Mouse (Mus musculus): ENCODE data around the gene Psmb3. TPM values are rescaled to one million over a fixed set of nuclear protein-coding genes. Genes with fewer than 3 reads are reported as not detected.

Psmb3 gene
- polyA plus RNA-seq, 1 experiment from 2014 or later = 474 TPM

DNA sequence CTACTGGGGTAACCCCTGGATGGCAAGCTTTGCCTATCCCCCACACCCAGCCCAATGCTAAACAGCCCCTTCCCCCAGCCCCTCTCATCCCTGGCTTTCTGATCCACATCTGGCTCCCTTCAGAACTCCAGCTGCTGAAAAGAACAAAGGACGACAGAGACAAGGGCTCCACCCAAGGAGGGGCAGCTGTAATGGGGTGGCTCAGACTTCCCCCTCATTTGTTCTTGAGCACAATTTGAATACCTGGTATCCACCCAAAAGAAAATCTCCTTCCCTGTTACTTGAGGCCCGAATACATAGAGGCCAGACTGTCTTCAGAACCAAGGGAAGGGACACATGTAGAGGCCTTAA lies 32.0 kb upstream of the Psmb3 start:
- Histone ChIP-seq H3K9me3 (ENCODE audit: control insufficient read depth, low read length) (no peaks in the 10 kb centered on the region), H3K9ac (ENCODE audit: low read depth, low read length) (0 out of 2 replicates have a peak overlapping the region, but pooled peaks have one; percentile 19), H3K4me3 (ENCODE audit: low read depth, low read length) (no peak overlapping the region), H3K4me2 (ENCODE audit: low read depth, low read length) (no peak overlapping the region), H3K27me3 (replicated peaks; ENCODE audit: control insufficient read depth, insufficient read depth, low read length) (no peaks in the 10 kb centered on the region), H3K36me3 (ENCODE audit: control insufficient read depth, insufficient read depth, low read length) (peaks cover 92% of the 10 kb centered on the region), H3K4me1 (ENCODE audit: control insufficient read depth, insufficient read depth, low read length) (no peaks in the 10 kb centered on the region), H3K27ac (replicated peaks; ENCODE audit: low read depth, low read length) (peak overlapping the region; percentile 52)
- ATAC-seq (ENCODE audit: low read depth) = no peak
- WGBS = 47% methylated on average over 2 of the region's 2 CpGs
- peak; percentile 26 for DNase-seq (ENCODE audit: low spot score)

GRCm38 (mm10) chr11:97673148-97673547 lies 30.1 kb upstream of the Psmb3 start:
- H3K9ac ChIP-seq (ENCODE audit: low read depth, low read length) = no peak overlapping the region
- no peak overlapping the region for H3K4me2 ChIP-seq (ENCODE audit: low read depth, low read length)
- no peaks in the 10 kb centered on the region for H3K4me1 ChIP-seq (ENCODE audit: control insufficient read depth, insufficient read depth, low read length)
- H3K4me3 ChIP-seq (ENCODE audit: low read depth, low read length) = no peak overlapping the region
- ATAC-seq (ENCODE audit: low read depth) (no peak), DNase-seq (ENCODE audit: low spot score) (no peak)
- no peaks in the 10 kb centered on the region for H3K27me3 ChIP-seq (replicated peaks; ENCODE audit: control insufficient read depth, insufficient read depth, low read length)
- peaks cover 94% of the 10 kb centered on the region for H3K36me3 ChIP-seq (ENCODE audit: control insufficient read depth, insufficient read depth, low read length)
- H3K27ac ChIP-seq (replicated peaks; ENCODE audit: low read depth, low read length) = no peak overlapping the region
- no peaks in the 10 kb centered on the region for H3K9me3 ChIP-seq (ENCODE audit: control insufficient read depth, low read length)
- 86% methylated on average over 11 of the region's 11 CpGs for WGBS

GRCm38 (mm10) chr11:97676050-97676754 lies 27.0 kb upstream of the Psmb3 start:
- Histone ChIP-seq H3K9ac (ENCODE audit: low read depth, low read length) (no peak overlapping the region), H3K4me2 (ENCODE audit: low read depth, low read length) (no peak overlapping the region), H3K27ac (replicated peaks; ENCODE audit: low read depth, low read length) (no peak overlapping the region), H3K27me3 (replicated peaks; ENCODE audit: control insufficient read depth, insufficient read depth, low read length) (no peaks in the 10 kb centered on the region), H3K4me1 (ENCODE audit: control insufficient read depth, insufficient read depth, low read length) (no peaks in the 10 kb centered on the region), H3K9me3 (ENCODE audit: control insufficient read depth, low read length) (no peaks in the 10 kb centered on the region), H3K36me3 (ENCODE audit: control insufficient read depth, insufficient read depth, low read length) (peaks cover 92% of the 10 kb centered on the region), H3K4me3 (ENCODE audit: low read depth, low read length) (no peak overlapping the region)
- DNase-seq (ENCODE audit: low spot score) (no peak), ATAC-seq (ENCODE audit: low read depth) (peak; percentile 17; the same call in 1 of the 2 replicates)
- WGBS = 82% methylated on average over 11 of the region's 15 CpGs

DNA sequence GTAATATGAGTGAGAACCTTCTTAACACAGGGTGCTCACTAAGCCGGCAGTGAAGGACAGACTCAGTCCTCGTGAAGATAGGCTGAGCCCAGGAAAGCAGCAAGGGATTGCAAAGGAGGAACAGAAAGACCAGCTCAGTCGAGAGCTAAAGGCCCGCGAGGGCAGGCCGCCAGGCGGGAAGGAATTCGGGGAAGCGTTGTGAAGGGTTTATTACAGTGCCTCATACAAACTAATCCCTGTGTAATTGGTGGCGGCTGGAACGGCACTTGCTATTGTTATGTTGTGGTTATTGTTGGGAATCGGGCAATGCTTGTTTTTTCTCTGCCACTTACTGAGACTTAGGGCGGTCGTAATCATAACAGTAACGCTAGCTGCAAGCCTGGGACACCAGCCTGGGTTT lies 25.8 kb upstream of the Psmb3 start:
- DNase-seq (ENCODE audit: low spot score) = peak; percentile 65
- ATAC-seq (ENCODE audit: low read depth) = no peak
- 49% methylated on average over 15 of the region's 15 CpGs for WGBS
- Histone ChIP-seq H3K4me3 (ENCODE audit: low read depth, low read length) (no peak overlapping the region), H3K4me1 (ENCODE audit: control insufficient read depth, insufficient read depth, low read length) (no peaks in the 10 kb centered on the region), H3K27ac (replicated peaks; ENCODE audit: low read depth, low read length) (no peak overlapping the region), H3K4me2 (ENCODE audit: low read depth, low read length) (no peak overlapping the region), H3K9ac (ENCODE audit: low read depth, low read length) (no peak overlapping the region), H3K9me3 (ENCODE audit: control insufficient read depth, low read length) (no peaks in the 10 kb centered on the region), H3K36me3 (ENCODE audit: control insufficient read depth, insufficient read depth, low read length) (peaks cover 95% of the 10 kb centered on the region), H3K27me3 (replicated peaks; ENCODE audit: control insufficient read depth, insufficient read depth, low read length) (no peaks in the 10 kb centered on the region)

DNA sequence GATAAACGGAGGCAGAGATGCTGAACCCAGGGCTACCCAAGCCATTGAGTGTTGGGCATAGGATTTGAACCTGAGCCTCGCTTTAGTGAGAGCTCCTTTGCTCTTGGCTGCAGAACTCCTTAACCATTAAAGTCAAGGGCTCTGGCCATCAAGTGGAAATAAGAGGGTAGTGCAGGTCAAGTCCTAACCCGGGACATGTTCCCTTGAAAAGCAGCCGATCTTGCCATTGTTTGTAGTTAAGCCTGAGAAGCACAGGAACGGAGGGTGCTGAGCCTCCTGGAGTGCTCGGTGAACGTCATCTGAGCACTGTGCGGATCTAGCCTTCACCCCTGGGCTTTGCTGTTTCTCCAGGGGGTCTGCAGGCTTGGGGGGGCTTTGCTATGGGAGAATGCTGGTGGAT lies 25.4 kb upstream of the Psmb3 start:
- Histone ChIP-seq H3K27ac (replicated peaks; ENCODE audit: low read depth, low read length) (no peak overlapping the region), H3K4me2 (ENCODE audit: low read depth, low read length) (no peak overlapping the region), H3K27me3 (replicated peaks; ENCODE audit: control insufficient read depth, insufficient read depth, low read length) (no peaks in the 10 kb centered on the region), H3K9ac (ENCODE audit: low read depth, low read length) (no peak overlapping the region), H3K36me3 (ENCODE audit: control insufficient read depth, insufficient read depth, low read length) (peaks cover 95% of the 10 kb centered on the region), H3K4me3 (ENCODE audit: low read depth, low read length) (no peak overlapping the region), H3K4me1 (ENCODE audit: control insufficient read depth, insufficient read depth, low read length) (no peaks in the 10 kb centered on the region), H3K9me3 (ENCODE audit: control insufficient read depth, low read length) (no peaks in the 10 kb centered on the region)
- ATAC-seq (ENCODE audit: low read depth) (no peak), DNase-seq (ENCODE audit: low spot score) (no peak)
- WGBS = 60% methylated on average over 8 of the region's 8 CpGs

GRCm38 (mm10) chr11:97678301-97678700 lies 24.9 kb upstream of the Psmb3 start:
- no peak overlapping the region for H3K4me3 ChIP-seq (ENCODE audit: low read depth, low read length)
- ATAC-seq (ENCODE audit: low read depth) = no peak
- H3K4me1 ChIP-seq (ENCODE audit: control insufficient read depth, insufficient read depth, low read length) = no peaks in the 10 kb centered on the region
- peaks cover 94% of the 10 kb centered on the region for H3K36me3 ChIP-seq (ENCODE audit: control insufficient read depth, insufficient read depth, low read length)
- DNase-seq (ENCODE audit: low spot score) = no peak
- no peak overlapping the region for H3K4me2 ChIP-seq (ENCODE audit: low read depth, low read length)
- H3K27me3 ChIP-seq (replicated peaks; ENCODE audit: control insufficient read depth, insufficient read depth, low read length) = no peaks in the 10 kb centered on the region
- 75% methylated on average over 11 of the region's 15 CpGs for WGBS
- no peaks in the 10 kb centered on the region for H3K9me3 ChIP-seq (ENCODE audit: control insufficient read depth, low read length)
- H3K9ac ChIP-seq (ENCODE audit: low read depth, low read length) = no peak overlapping the region
- H3K27ac ChIP-seq (replicated peaks; ENCODE audit: low read depth, low read length) = no peak overlapping the region

- H3K27ac ChIP-seq (replicated peaks; ENCODE audit: low read depth, low read length) = no peak overlapping the region
- no peak for ATAC-seq (ENCODE audit: low read depth)
These were observed 22.8 kb upstream of the Psmb3 start for GRCm38 (mm10) chr11:97680430-97680829.

DNA sequence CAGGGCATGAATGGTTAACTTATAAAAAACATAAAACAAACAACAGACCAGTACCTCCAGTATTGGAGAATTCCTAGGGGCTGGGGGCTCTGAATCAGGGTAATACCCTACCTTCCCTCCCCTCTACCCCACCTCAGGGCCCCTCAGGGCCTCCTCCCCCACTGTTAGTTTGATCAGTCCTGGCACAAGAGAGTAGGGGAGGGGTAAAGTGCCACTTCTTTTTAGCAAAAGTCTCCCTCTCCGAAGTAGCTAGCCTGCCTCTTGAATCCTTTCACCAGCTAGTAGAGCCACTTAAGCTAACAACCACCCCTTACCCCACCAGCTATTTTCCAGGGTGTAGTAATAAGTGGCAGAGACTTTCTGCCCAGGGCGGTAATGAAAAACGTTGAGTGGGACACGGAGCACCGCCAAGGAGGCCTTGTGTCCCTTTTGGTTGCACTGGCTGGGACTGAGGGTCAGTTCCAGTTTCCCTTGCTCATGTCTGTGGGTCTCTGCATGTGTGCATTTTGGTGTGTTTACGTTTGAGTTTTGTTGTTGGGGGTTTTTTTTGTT lies 20.6 kb upstream of the Psmb3 start:
- H3K9ac ChIP-seq (ENCODE audit: low read depth, low read length) = no peak overlapping the region
- H3K27me3 ChIP-seq (replicated peaks; ENCODE audit: control insufficient read depth, insufficient read depth, low read length) = no peaks in the 10 kb centered on the region
- no peak overlapping the region for H3K4me3 ChIP-seq (ENCODE audit: low read depth, low read length)
- no peak overlapping the region for H3K4me2 ChIP-seq (ENCODE audit: low read depth, low read length)
- no peak overlapping the region for H3K27ac ChIP-seq (replicated peaks; ENCODE audit: low read depth, low read length)
- DNase-seq (ENCODE audit: low spot score) (no peak), ATAC-seq (ENCODE audit: low read depth) (no peak)
- H3K9me3 ChIP-seq (ENCODE audit: control insufficient read depth, low read length) = no peaks in the 10 kb centered on the region
- 0 out of 2 replicates have a peak, but pooled peaks cover 3% of the 10 kb centered on the region for H3K4me1 ChIP-seq (ENCODE audit: control insufficient read depth, insufficient read depth, low read length)
- WGBS = 71% methylated on average over 6 of the region's 6 CpGs
- peaks cover 54% of the 10 kb centered on the region for H3K36me3 ChIP-seq (ENCODE audit: control insufficient read depth, insufficient read depth, low read length)

More at GRCm38 (mm10) chr11:97680430-97680829, 22.8 kb upstream of the Psmb3 start:
- no peaks in the 10 kb centered on the region for H3K27me3 ChIP-seq (replicated peaks; ENCODE audit: control insufficient read depth, insufficient read depth, low read length)
- peaks cover 74% of the 10 kb centered on the region for H3K36me3 ChIP-seq (ENCODE audit: control insufficient read depth, insufficient read depth, low read length)
- no peak overlapping the region for H3K4me3 ChIP-seq (ENCODE audit: low read depth, low read length)
- 84% methylated on average over 12 of the region's 12 CpGs for WGBS
- no peaks in the 10 kb centered on the region for H3K9me3 ChIP-seq (ENCODE audit: control insufficient read depth, low read length)
- DNase-seq (ENCODE audit: low spot score) = no peak
- H3K4me1 ChIP-seq (ENCODE audit: control insufficient read depth, insufficient read depth, low read length) = no peaks in the 10 kb centered on the region
- no peak overlapping the region for H3K4me2 ChIP-seq (ENCODE audit: low read depth, low read length)
- no peak overlapping the region for H3K9ac ChIP-seq (ENCODE audit: low read depth, low read length)
